Mouse (Mus musculus): ENCODE measurements around the gene Gm5426. TPM values are rescaled to one million over a fixed set of nuclear protein-coding genes. Genes with fewer than 3 reads are reported as not detected.

The Gm5426 gene
- polyA plus RNA-seq, 1 experiment, result not detected

DNA sequence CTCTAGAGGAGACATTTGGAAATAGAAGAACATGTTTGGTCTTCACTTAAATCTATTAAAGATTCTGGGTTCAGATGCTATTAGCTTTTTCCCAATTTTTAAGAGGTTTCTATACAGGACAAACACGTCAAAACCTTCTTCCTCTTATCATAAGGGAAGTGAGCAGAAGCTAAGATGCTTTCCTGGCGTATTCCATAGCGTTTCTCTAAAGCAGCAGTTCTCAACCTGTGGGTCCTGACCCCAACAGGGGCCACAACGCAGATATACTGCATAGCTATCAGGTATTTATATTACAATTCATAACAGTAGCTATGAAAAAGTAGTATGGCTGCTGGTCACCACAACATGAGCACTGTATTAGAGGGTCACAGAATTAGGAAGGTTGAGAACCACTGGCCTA lies 27.4 kb downstream of the Gm5426 start:
- Histone ChIP-seq H3K79me3 (ENCODE audit: low read depth) (no peaks in the 10 kb centered on the region), H3K4me3 (ENCODE audit: insufficient read depth, poor library complexity, severe bottlenecking) (no peak overlapping the region), H3ac (ENCODE audit: control insufficient read depth, insufficient read length, low read depth) (no peak overlapping the region), H3K27me3 (ENCODE audit: control insufficient read depth, insufficient read depth, insufficient read length) (no peaks in the 10 kb centered on the region), H3K79me2 (ENCODE audit: control insufficient read depth, insufficient read depth) (no peaks in the 10 kb centered on the region), H3K36me3 (ENCODE audit: control insufficient read depth, insufficient read depth) (no peaks in the 10 kb centered on the region)
- TF ChIP-seq MAX (IDR thresholded peaks at IDR 0.05) (no peak), CEBPB (IDR thresholded peaks at IDR 0.05; ENCODE audit: low read depth) (no peak), CTCF (IDR thresholded peaks at IDR 0.05; ENCODE audit: control insufficient read depth, insufficient read depth, insufficient read length) (no peak), FOSL1 (IDR thresholded peaks at IDR 0.05; ENCODE audit: insufficient read depth, low read length, poor library complexity, severe bottlenecking) (no peak), MYOD1 (IDR thresholded peaks at IDR 0.05; ENCODE audit: control insufficient read depth, insufficient read length, low read depth) (no peak), MYOG (IDR thresholded peaks at IDR 0.05; ENCODE audit: control insufficient read depth, extremely low read depth, insufficient read length) (no peak), USF1 (IDR thresholded peaks at IDR 0.05; ENCODE audit: low read depth) (no peak)

DNA sequence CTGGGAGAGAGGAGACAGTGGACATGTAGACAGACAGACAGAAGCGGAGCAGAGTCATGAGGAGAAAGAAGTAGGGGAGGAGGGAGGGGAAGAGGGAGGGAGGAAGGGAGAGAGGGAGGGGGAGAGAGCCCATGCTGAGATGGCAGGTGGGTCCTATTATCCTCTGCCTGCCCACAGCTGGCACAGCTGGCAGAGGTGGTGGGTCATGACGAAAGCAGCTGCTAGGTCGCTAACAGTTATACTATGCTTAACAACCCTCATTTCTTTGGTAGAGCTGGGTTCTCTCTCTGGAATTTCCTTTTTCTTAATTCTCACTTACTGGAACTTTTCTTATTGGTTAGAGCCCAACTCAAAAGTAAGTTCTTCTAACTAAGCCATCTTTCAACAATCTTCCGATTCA lies 28.9 kb downstream of the Gm5426 start:
- no peaks in the 10 kb centered on the region for H3K79me2 ChIP-seq (ENCODE audit: control insufficient read depth, insufficient read depth)

DNA sequence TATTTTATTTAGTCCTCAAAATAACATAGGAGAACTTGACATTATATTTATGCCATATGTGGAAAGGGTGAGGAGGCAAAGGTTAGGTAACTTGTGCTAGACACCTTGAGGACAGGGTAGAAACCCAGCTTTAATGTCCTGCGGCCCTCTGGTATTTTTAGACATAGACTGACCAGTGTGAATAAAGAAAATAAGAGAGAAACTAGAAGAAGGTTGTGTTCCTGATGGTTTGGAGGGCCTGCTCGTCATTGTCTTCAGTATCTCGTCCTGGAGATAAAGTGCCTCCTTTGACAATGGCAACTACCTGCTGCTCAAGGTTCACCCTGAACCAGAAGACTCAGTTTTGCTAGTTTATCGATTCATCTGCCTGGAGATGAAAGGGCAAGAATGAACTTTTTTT lies 32.6 kb downstream of the Gm5426 start:
- Histone ChIP-seq H3K4me3 (ENCODE audit: insufficient read depth, poor library complexity, severe bottlenecking) (no peak overlapping the region), H3K27me3 (ENCODE audit: control insufficient read depth, insufficient read depth, insufficient read length) (no peaks in the 10 kb centered on the region), H3ac (ENCODE audit: control insufficient read depth, insufficient read length, low read depth) (no peak overlapping the region), H3K79me3 (ENCODE audit: low read depth) (no peaks in the 10 kb centered on the region), H3K79me2 (ENCODE audit: control insufficient read depth, insufficient read depth) (no peaks in the 10 kb centered on the region), H3K36me3 (ENCODE audit: control insufficient read depth, insufficient read depth) (no peaks in the 10 kb centered on the region)
- TF ChIP-seq USF1 (IDR thresholded peaks at IDR 0.05; ENCODE audit: low read depth) (no peak), MYOD1 (IDR thresholded peaks at IDR 0.05; ENCODE audit: control insufficient read depth, insufficient read length, low read depth) (no peak), CEBPB (IDR thresholded peaks at IDR 0.05; ENCODE audit: low read depth) (no peak), MYOG (IDR thresholded peaks at IDR 0.05; ENCODE audit: control insufficient read depth, extremely low read depth, insufficient read length) (no peak), CTCF (IDR thresholded peaks at IDR 0.05; ENCODE audit: control insufficient read depth, insufficient read depth, insufficient read length) (no peak), FOSL1 (IDR thresholded peaks at IDR 0.05; ENCODE audit: insufficient read depth, low read length, poor library complexity, severe bottlenecking) (no peak), MAX (IDR thresholded peaks at IDR 0.05) (no peak)

More for the DNA sequence above, 28.9 kb downstream of the Gm5426 start:
- Histone ChIP-seq H3K4me3 (ENCODE audit: insufficient read depth, poor library complexity, severe bottlenecking) (no peak overlapping the region), H3K36me3 (ENCODE audit: control insufficient read depth, insufficient read depth) (no peaks in the 10 kb centered on the region), H3K79me3 (ENCODE audit: low read depth) (no peaks in the 10 kb centered on the region), H3K27me3 (ENCODE audit: control insufficient read depth, insufficient read depth, insufficient read length) (no peaks in the 10 kb centered on the region), H3ac (ENCODE audit: control insufficient read depth, insufficient read length, low read depth) (no peak overlapping the region)
- TF ChIP-seq MYOG (IDR thresholded peaks at IDR 0.05; ENCODE audit: control insufficient read depth, extremely low read depth, insufficient read length) (no peak), CTCF (IDR thresholded peaks at IDR 0.05; ENCODE audit: control insufficient read depth, insufficient read depth, insufficient read length) (no peak), MYOD1 (IDR thresholded peaks at IDR 0.05; ENCODE audit: control insufficient read depth, insufficient read length, low read depth) (no peak), USF1 (IDR thresholded peaks at IDR 0.05; ENCODE audit: low read depth) (no peak), FOSL1 (IDR thresholded peaks at IDR 0.05; ENCODE audit: insufficient read depth, low read length, poor library complexity, severe bottlenecking) (no peak), CEBPB (IDR thresholded peaks at IDR 0.05; ENCODE audit: low read depth) (no peak), MAX (IDR thresholded peaks at IDR 0.05) (no peak)

DNA sequence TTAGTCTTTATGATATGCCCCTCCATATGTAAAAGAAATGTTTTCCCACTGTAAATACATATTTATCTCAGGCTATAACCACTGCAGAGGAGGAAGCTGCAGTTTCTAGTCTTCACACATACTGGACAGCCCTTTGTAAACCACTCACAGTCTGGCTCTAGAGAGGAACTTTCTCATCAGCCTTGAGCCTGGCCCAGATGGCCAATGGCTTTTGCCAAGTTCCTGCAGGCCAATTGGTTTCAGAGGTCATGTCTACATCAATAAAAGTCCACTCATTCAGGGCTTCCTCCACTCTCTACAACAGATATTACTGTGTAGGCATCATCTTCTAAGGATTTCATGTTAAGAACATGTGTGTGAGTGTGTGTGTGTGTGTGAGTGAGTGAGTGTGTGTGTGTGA lies 35.1 kb downstream of the Gm5426 start:
- no peaks in the 10 kb centered on the region for H3K27me3 ChIP-seq (ENCODE audit: control insufficient read depth, insufficient read depth, insufficient read length)
- H3K79me3 ChIP-seq (ENCODE audit: low read depth), result no peaks in the 10 kb centered on the region
- H3K36me3 ChIP-seq (ENCODE audit: control insufficient read depth, insufficient read depth), result no peaks in the 10 kb centered on the region
- no peak for TF ChIP-seq CTCF (IDR thresholded peaks at IDR 0.05; ENCODE audit: control insufficient read depth, insufficient read depth, insufficient read length)
- no peak overlapping the region for H3K4me3 ChIP-seq (ENCODE audit: insufficient read depth, poor library complexity, severe bottlenecking)
- H3K79me2 ChIP-seq (ENCODE audit: control insufficient read depth, insufficient read depth), result no peaks in the 10 kb centered on the region
- no peak overlapping the region for H3ac ChIP-seq (ENCODE audit: control insufficient read depth, insufficient read length, low read depth)

DNA sequence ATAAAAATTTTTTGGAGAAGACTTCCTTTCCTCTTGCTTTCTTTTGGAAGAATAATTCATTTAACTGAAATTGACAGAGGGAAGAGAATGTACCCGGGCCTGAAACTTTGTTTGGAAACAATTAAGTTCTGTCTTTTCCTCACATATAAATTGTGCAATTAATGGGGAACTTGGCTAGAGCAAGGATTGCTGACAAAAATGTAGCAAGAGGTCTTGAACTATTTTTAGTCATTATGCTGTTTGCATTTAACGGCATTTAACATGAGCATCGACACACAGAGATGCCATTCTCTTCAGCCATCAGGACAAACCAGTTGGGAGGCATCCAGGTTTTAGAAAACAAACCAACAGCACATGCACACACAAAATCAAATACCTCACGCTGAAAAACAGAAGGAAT lies 36.6 kb downstream of the Gm5426 start:
- Histone ChIP-seq H3ac (ENCODE audit: control insufficient read depth, insufficient read length, low read depth) (no peak overlapping the region), H3K79me3 (ENCODE audit: low read depth) (no peaks in the 10 kb centered on the region), H3K36me3 (ENCODE audit: control insufficient read depth, insufficient read depth) (no peaks in the 10 kb centered on the region), H3K4me3 (ENCODE audit: insufficient read depth, poor library complexity, severe bottlenecking) (no peak overlapping the region), H3K27me3 (ENCODE audit: control insufficient read depth, insufficient read depth, insufficient read length) (no peaks in the 10 kb centered on the region), H3K79me2 (ENCODE audit: control insufficient read depth, insufficient read depth) (no peaks in the 10 kb centered on the region)
- no peak for TF ChIP-seq MYOD1 (IDR thresholded peaks at IDR 0.05; ENCODE audit: control insufficient read depth, insufficient read length, low read depth)
- no peak for TF ChIP-seq CEBPB (IDR thresholded peaks at IDR 0.05; ENCODE audit: low read depth)
- no peak for TF ChIP-seq USF1 (IDR thresholded peaks at IDR 0.05; ENCODE audit: low read depth)
- no peak for TF ChIP-seq MAX (IDR thresholded peaks at IDR 0.05)
- TF ChIP-seq MYOG (IDR thresholded peaks at IDR 0.05; ENCODE audit: control insufficient read depth, extremely low read depth, insufficient read length), result no peak
- TF ChIP-seq CTCF (IDR thresholded peaks at IDR 0.05; ENCODE audit: control insufficient read depth, insufficient read depth, insufficient read length), result no peak
- TF ChIP-seq FOSL1 (IDR thresholded peaks at IDR 0.05; ENCODE audit: insufficient read depth, low read length, poor library complexity, severe bottlenecking), result no peak

DNA sequence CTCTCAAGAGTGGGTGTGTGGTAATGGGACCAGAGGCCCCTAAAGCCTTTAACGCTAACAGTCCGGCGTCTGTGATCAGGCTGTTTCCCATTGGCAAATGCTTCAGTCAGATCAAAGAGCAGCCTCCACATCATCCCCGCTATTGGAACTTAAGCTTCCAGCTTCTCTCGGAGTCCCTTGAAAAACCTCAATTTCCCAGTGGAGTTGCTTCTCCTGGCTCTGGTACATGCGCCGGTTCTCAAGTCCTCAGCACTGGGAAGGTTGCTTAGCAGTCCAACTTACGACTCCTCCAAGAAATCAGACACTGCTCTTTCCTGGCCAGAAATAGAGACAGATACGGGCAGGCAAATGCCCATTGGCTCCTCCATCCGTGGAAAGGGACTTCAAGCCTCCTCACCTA lies 37.4 kb downstream of the Gm5426 start:
- Histone ChIP-seq H3K79me2 (ENCODE audit: control insufficient read depth, insufficient read depth) (no peaks in the 10 kb centered on the region), H3ac (ENCODE audit: control insufficient read depth, insufficient read length, low read depth) (no peak overlapping the region), H3K27me3 (ENCODE audit: control insufficient read depth, insufficient read depth, insufficient read length) (no peaks in the 10 kb centered on the region), H3K79me3 (ENCODE audit: low read depth) (no peaks in the 10 kb centered on the region), H3K36me3 (ENCODE audit: control insufficient read depth, insufficient read depth) (no peaks in the 10 kb centered on the region), H3K4me3 (ENCODE audit: insufficient read depth, poor library complexity, severe bottlenecking) (no peak overlapping the region)
- TF ChIP-seq USF1 (IDR thresholded peaks at IDR 0.05; ENCODE audit: low read depth), result no peak
- TF ChIP-seq CTCF (IDR thresholded peaks at IDR 0.05; ENCODE audit: control insufficient read depth, insufficient read depth, insufficient read length), result no peak
- TF ChIP-seq MYOD1 (IDR thresholded peaks at IDR 0.05; ENCODE audit: control insufficient read depth, insufficient read length, low read depth), result no peak
- no peak for TF ChIP-seq FOSL1 (IDR thresholded peaks at IDR 0.05; ENCODE audit: insufficient read depth, low read length, poor library complexity, severe bottlenecking)
- no peak for TF ChIP-seq MYOG (IDR thresholded peaks at IDR 0.05; ENCODE audit: control insufficient read depth, extremely low read depth, insufficient read length)
- no peak for TF ChIP-seq CEBPB (IDR thresholded peaks at IDR 0.05; ENCODE audit: low read depth)
- TF ChIP-seq MAX (IDR thresholded peaks at IDR 0.05), result no peak

Measured in C2C12 (cell line).